Mouse (Mus musculus) embryonic fibroblast, embryonic 13.5 days (primary cell): ENCODE data around the gene Cep112.

Experiments used
- CTCF ChIP-seq: IDR thresholded peaks from 2 replicates; pipeline ENCODE4 v1.5.1; 2011; ENCODE audit warnings: mild to moderate bottlenecking, control low read depth, low read length, moderate library complexity, borderline replicate concordance; ENCODE audit not compliant: insufficient read depth
- POLR2A ChIP-seq: IDR thresholded peaks from 2 replicates; pipeline ENCODE4 v1.6.1; 2011; ENCODE audit warnings: low read depth, mild to moderate bottlenecking, control low read depth, low read length, moderate library complexity

GRCm38 (mm10) chr11:108897034-108897433, 472.0 kb downstream of the Cep112 start:
- no peak for TF ChIP-seq CTCF
- TF ChIP-seq POLR2A = no peak
